Mouse (Mus musculus): ENCODE data around the gene Lmnb2.

Gene Lmnb2

GRCm38 (mm10) chr10:80855749-80856073 lies 62.3 kb downstream of the Lmnb2 start:
- in situ Hi-C loops (cut with MboI): no loop called here

- in situ Hi-C loops (cut with MboI): no loop called here
Observed at GRCm38 (mm10) chr10:80854913-80855748, 62.9 kb downstream of the Lmnb2 start, which contains the start of the genes Lsm7 and Sppl2b. Lsm7 (minus strand) TSS chr10:80855209. Sppl2b (plus strand) TSS chr10:80855275.
